8 mouse cellular contexts compared by ENCODE assay signal in the genomic region with DNA sequence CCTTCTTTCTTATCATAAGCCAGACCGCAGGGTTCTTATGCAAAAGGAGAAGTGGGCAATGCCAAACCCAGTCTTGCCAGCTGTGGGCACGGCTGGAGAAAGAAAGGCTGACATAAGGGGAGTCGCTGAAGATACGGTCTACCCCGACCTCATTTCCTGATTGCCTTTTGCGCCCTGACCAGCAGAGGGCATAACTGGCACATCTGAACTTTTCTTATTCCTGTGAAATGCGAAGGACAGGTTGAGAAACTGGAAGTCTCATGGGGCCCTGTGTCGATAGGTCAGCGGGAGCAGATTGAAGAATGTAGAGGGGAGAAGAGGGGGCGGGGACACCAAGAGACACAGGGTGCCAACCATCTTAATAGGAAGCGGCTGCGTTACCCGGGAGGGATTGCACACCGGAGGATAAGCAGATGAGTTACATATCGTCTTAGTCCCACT.
A peak's percentile ranks its signal among the peaks of the same experiment; 100 is the strongest.
DNase-seq lines count a peak whose midpoint lies in the region; ATAC-seq and TF ChIP-seq lines count a peak whose summit lies in the region.

No protein-coding gene starts in this region.

- no peak overlapping the region for H3K27ac ChIP-seq in bone marrow macrophage, adult 2 months (ENCODE audit: insufficient read depth, low read depth, low read length)
- no peak overlapping the region for H3K27ac ChIP-seq in heart, embryonic 13.5 days (replicated peaks)
- H3K27ac ChIP-seq in kidney, postnatal 0 days, result no peak overlapping the region
- H3K27ac ChIP-seq in liver, adult 2 months (replicated peaks; ENCODE audit: insufficient read depth, low read depth, low read length), result no peak overlapping the region

- peak; percentile 73 to 75 for DNase-seq in B cell, adult 2 months
- peak; percentile 76 for DNase-seq in kidney, postnatal 0 days (ENCODE audit: low spot score)
- DNase-seq in liver, adult 2 months (ENCODE audit: extremely low read depth, low read depth, low spot score), result peak; percentile 57
- peak; percentile 36 to 52 for DNase-seq in monocyte, adult 2 months (ENCODE audit: low read depth in 1 of 2, low spot score in 2 of 2)
- DNase-seq in spleen, postnatal 36 days (ENCODE audit: low spot score in 2 of 2), result peak; percentile 30 to 41

- no peak for TF ChIP-seq POLR2A in bone marrow macrophage, adult 2 months (IDR thresholded peaks at IDR 0.05; ENCODE audit: borderline replicate concordance, low read depth, low read length)
- TF ChIP-seq POLR2A in liver, adult 2 months (IDR thresholded peaks at IDR 0.05; ENCODE audit: extremely low read depth, insufficient read depth, low read length), result no peak

- no peaks in the 10 kb centered on the region for H3K9me3 ChIP-seq in heart, embryonic 13.5 days
- H3K9me3 ChIP-seq in kidney, postnatal 0 days (replicated peaks; ENCODE audit: low read length), result no peaks in the 10 kb centered on the region

- H3K27me3 ChIP-seq in heart, embryonic 13.5 days (replicated peaks), result peaks cover 10% of the 10 kb centered on the region; the same call in 1 of the 2 replicates
- no peaks in the 10 kb centered on the region for H3K27me3 ChIP-seq in kidney, postnatal 0 days (ENCODE audit: insufficient read depth, low read length)
- no peaks in the 10 kb centered on the region for H3K27me3 ChIP-seq in liver, adult 2 months (ENCODE audit: control insufficient read depth, insufficient read depth, low read length)

- peak overlapping the region; percentile 87 for H3K4me2 ChIP-seq in heart, embryonic 13.5 days
- H3K4me2 ChIP-seq in kidney, postnatal 0 days (ENCODE audit: low read length), result peak overlapping the region; percentile 82

- 0 out of 2 replicates have a peak, but pooled peaks have one; percentile 30 for ATAC-seq in erythroblast, adult 5-6 weeks (replicated peaks; ENCODE audit: low FRiP score, poor library complexity, severe bottlenecking)
- ATAC-seq in heart, embryonic 13.5 days (ENCODE audit: extremely low read depth, insufficient number of reproducible peaks, low FRiP score, low TSS enrichment), result no peak
- peak; percentile 21; the same call in 1 of the 2 replicates for ATAC-seq in kidney, postnatal 0 days (replicated peaks; ENCODE audit: low FRiP score, low read depth)

- 5% methylated on average over 15 of the region's 15 CpGs for WGBS in heart, embryonic 13.5 days
- WGBS in kidney, postnatal 0 days, result 4% methylated on average over 15 of the region's 15 CpGs
- 3% methylated on average over 15 of the region's 15 CpGs for WGBS in liver, adult 2 months

- no peaks in the 10 kb centered on the region for H3K79me2 ChIP-seq in liver, adult 2 months (ENCODE audit: control insufficient read depth, insufficient read depth, low read length)

- no peaks in the 10 kb centered on the region for H3K4me1 ChIP-seq in bone marrow macrophage, adult 2 months (ENCODE audit: control insufficient read depth, insufficient read depth, low read length)
- peaks cover 14% of the 10 kb centered on the region for H3K4me1 ChIP-seq in heart, embryonic 13.5 days
- no peaks in the 10 kb centered on the region for H3K4me1 ChIP-seq in kidney, postnatal 0 days (replicated peaks; ENCODE audit: insufficient read depth, low read length)
- H3K4me1 ChIP-seq in liver, adult 2 months (ENCODE audit: control insufficient read depth, insufficient read depth, low read length), result peaks cover 2% of the 10 kb centered on the region; the same call in 1 of the 2 replicates

- peak overlapping the region; percentile 77 for H3K9ac ChIP-seq in heart, embryonic 13.5 days
- H3K9ac ChIP-seq in kidney, postnatal 0 days (ENCODE audit: low read depth, low read length), result 0 out of 2 replicates have a peak overlapping the region, but pooled peaks have one; percentile 39
- H3K9ac ChIP-seq in liver, adult 2 months (ENCODE audit: low read depth, low read length), result peak overlapping the region; percentile 48; the same call in 1 of the 2 replicates

- no peaks in the 10 kb centered on the region for H3K36me3 ChIP-seq in heart, embryonic 13.5 days
- H3K36me3 ChIP-seq in kidney, postnatal 0 days (ENCODE audit: insufficient read depth, low read length), result no peaks in the 10 kb centered on the region
- H3K36me3 ChIP-seq in liver, adult 2 months (ENCODE audit: control insufficient read depth, insufficient read depth, low read length), result no peaks in the 10 kb centered on the region

- peak; percentile 95 for TF ChIP-seq CTCF in bone marrow macrophage, adult 2 months (IDR thresholded peaks at IDR 0.05; ENCODE audit: low read depth, low read length)
- peak; percentile 85 for TF ChIP-seq CTCF in kidney, postnatal 0 days (IDR thresholded peaks at IDR 0.05; ENCODE audit: low read depth)
- peak; percentile 73; the same call in 1 of the 2 replicates for TF ChIP-seq CTCF in liver, adult 2 months (IDR thresholded peaks at IDR 0.05; ENCODE audit: low read depth, low read length)

- H3K4me3 ChIP-seq in bone marrow macrophage, adult 2 months (ENCODE audit: insufficient read depth, low read length), result peak overlapping the region; percentile 46
- H3K4me3 ChIP-seq in heart, embryonic 13.5 days, result peak overlapping the region; percentile 58
- H3K4me3 ChIP-seq in kidney, postnatal 0 days (replicated peaks; ENCODE audit: low read depth, low read length), result peak overlapping the region; percentile 38
- H3K4me3 ChIP-seq in liver, adult 2 months (ENCODE audit: insufficient read depth, low read depth, low read length), result peak overlapping the region; percentile 14
